Mouse (Mus musculus) Muller cell, postnatal 12 days (primary cell): ENCODE measurements at regions not wholly inside any gene's neighbourhood (a gene's known extent, or its start where the extent isn't known, plus 50 kb on each side); places are given as distances from the start of the nearest gene placed in this dataset.
A peak's percentile ranks its signal among the peaks of the same experiment; 100 is the strongest.
"Not testable (repeated sequence)": the region's sequence is repeated elsewhere in the genome, so short reads cannot be mapped to it uniquely, and the experiment has no call there.

Experiments used
- DNase-seq: peaks from one replicate; pipeline ENCODE4 v3.0.0-alpha.2; 2015; ENCODE audit errors: inconsistent ontology term

GRCm38 (mm10) chr2:85280580-85280979, 58.5 kb downstream of the Olfr987 start:
- DNase-seq = no peak

- no peak for DNase-seq
Observed at GRCm38 (mm10) chr2:85278128-85278527, 61.0 kb downstream of the Olfr987 start.

GRCm38 (mm10) chr2:85277433-85277832, 61.7 kb downstream of the Olfr987 start:
- DNase-seq = no peak

DNA sequence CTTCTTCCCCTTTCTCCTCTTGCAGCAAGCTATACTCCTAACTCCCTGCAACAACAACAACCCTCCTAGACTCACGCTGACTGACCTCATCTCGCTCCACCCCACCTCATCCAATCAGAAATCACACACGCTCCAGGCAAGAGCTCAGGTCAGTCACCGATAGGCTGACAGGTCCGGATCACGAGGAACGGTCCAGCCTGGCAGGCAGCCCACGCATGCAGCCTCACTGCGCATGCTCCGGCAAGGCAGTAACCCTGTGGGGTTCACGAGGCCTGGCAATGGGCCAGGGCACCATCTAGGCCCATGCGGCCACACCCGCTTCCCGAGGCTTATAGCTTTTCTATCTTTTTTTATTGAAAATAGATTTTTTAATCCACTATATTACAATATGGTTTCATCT, 69.8 kb upstream of the Lrrc55 start:
- DNase-seq = not testable (repeated sequence)

DNA sequence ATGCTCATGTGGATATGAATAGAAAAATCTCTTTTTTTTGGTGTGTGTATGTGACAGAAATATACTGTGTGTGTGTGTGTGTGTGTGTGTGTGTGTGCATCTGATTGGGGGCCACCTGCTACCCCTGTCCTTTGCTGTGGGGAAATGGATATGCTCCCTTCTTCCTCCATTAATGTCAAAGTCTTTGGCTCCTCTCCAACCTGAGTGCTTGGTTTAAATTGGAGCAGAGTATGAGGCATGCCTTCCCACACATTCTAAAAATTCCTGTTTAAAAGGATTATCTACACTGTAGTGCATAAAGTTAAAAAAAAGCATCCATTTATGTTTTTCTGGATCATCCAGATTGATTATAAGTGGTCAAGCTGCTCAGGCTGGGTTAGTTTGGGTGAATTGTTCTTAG, 68.7 kb upstream of the Lrrc55 start:
- peak; percentile 37 for DNase-seq

DNA sequence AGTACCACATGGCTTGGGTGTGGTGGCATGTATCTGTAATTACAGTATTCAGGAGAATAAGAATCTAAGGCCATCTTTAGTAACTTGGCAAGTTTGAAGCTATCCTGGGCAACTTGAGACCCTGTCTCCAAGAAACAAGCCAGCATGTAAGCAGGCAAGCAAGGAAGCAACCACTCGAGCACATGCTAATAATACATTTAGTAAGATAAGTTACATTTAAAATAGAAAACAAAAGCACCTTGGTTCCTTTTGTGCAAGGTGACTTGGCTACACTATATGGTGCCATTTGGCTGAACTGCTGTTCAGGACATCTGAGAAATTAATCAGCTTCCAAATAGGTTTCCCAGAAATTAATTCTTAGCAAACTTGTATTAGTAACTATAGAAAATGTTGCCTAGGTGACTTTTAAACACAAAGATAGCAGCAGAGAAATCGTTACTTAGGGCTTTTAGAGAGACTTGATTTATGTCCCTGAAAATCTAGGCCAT, 68.1 kb upstream of the Lrrc55 start:
- DNase-seq = no peak

DNA sequence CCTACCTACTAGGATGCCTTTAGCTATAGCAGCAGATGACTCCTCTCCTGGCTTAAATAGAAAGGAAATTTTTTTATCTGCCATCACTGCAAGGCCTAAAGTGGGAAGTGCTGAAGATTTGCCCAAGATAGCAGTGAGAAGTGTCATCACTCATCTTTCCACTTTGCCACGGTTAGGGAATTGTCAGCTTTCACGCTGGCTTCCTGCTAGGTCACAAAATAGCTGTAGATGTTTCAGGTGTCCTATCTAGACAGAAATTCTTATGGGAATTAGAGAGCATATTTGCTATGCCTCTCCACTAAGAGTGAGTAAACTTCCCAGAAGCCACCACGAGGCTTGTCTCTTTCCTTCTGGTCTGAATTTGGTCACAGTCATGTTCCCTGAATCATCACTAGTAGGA, 60.4 kb upstream of the Lrrc55 start:
- DNase-seq = no peak

GRCm38 (mm10) chr2:85255610-85256009, 58.6 kb upstream of the Lrrc55 start:
- no peak for DNase-seq

DNA sequence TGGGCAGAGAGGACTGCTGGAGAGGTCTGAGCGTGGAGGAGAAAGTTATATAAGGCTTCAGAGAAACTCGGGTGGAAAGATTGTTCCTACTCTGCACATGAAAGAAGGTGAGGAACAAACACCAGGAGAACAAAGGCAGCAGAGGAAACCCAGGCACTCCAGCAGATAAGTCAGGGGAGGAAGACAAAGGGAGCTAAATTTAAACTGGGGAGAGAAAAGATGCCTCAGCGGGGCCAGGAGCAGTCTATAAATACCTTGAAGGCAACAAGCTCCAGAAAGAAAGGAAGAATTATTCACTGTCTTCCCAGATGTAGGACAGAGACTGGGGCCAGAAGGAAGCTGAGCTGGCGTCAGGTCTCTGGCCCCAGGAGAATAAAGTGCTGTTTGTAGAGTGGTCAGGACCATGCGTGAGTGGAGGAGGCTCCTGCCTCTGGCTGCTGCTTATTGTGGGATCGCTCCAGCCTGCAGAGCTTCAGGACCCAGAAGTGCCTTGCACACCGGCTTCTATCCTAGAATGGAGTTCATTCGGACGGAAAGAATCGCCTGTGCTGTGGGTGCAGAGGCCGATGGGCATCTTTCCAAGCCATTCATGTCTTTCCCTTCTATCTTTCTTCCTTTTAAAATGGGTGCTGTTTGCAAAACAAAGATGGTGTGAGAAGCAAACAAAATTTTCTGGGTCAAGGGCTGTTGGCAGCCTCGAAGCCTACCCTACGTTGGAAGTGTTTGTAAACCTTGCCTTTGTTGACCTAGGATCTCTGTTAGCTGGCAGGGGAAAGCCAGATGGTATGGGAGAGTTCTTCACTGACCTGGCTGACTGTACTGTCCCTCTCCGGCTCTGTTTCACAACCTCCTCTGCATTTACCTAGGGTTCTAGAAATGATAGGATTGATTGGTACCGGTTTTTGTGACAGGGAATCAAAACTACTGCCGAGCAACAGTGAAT, 55.6 kb upstream of the Lrrc55 start:
- DNase-seq = peak; percentile 39

- no peak for DNase-seq
Observed at GRCm38 (mm10) chr2:85250026-85250560, 53.1 kb upstream of the Lrrc55 start.
